Mouse (Mus musculus): ENCODE results near the gene Odf4.
"Not testable (repeated sequence)": the region's sequence is repeated elsewhere in the genome, so short reads cannot be mapped to it uniquely, and the experiment has no call there.

Gene Odf4

DNA sequence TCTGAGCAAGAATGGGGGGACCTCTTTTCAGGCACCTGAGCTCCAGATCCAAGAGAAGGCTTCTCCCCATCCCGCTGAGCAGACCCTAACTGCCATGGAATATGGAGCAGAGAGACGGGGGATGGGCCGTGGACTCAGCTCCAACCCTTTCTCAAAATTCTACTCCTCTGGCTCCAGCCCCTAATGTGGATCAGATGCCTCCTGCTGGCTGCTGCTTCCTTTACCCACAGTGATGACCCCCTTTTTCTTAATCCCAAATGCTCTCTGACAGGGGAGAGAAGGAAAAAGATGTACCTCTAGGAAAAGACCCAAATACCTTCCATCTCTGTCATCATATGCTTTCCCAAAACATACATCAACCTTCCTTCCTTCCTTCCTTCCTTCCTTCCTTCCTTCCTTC lies at the start of gene Odf4:
TSS of gene Odf4 (minus strand) at position 101 of the 400 bp plus-strand sequence.
- no peak for DNase-seq

DNA sequence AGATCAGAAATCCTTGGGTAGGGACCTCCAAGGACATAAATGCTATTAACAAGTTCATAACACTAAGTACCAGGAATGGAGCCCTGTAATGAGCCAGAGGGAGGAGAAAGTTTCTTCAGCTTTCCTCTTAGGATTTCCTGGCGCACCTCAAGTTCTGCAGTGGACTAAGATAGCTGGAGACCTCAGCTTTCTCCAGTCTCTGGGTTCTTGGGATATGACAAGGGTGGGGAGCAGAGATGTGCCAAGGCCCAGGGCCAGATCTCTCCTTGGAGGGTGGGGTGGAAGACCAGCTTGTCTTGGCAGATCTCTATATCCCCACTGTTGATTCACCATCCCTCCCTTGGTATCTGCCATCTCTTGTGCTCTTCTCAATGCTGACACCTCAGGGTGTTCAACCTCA lies 48.7 kb upstream of the Odf4 start:
- no peak for DNase-seq

DNA sequence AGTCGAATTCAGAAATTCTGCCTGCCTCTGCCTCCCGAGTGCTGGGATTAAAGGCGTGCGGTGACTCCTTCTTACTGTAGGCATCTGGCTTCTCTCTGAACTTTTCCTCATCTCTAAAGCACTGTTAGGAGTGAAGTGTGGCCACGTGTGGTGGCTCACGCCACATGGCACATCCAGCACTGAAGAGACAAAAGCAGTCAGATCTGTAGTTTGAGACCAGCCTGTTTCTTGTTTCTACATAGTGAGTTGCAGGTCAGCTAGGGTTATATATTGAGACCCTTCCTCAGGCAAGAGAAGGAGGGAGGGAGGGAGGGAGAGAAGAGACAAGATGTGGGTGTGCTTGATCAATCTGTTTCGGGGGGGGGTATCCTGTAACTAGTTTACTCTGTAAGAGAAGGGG lies 48.2 kb upstream of the Odf4 start, which contains the start of gene Rangrf:
TSS of gene Rangrf (minus strand) at position 101 of the 400 bp plus-strand sequence.
- no peak for DNase-seq

DNA sequence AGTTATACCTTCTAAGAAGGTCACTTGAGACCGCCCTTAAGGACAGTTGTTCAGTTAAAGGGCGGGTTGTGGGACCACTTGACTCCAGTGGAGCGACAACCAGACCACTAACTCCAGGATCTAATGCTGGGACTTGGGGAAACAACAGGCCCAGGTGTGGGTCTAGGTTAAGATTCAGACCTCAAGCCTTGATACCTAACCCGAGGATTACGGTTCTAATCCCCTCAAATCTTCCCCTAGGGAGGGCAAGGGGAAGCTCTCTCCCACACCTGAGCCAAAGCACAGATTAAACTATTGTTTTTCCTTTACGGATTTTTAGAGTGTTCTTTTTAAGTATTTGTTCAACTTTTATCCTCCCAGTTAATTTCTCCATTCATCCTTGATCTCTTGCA lies 47.2 kb upstream of the Odf4 start:
- no peak for DNase-seq

DNA sequence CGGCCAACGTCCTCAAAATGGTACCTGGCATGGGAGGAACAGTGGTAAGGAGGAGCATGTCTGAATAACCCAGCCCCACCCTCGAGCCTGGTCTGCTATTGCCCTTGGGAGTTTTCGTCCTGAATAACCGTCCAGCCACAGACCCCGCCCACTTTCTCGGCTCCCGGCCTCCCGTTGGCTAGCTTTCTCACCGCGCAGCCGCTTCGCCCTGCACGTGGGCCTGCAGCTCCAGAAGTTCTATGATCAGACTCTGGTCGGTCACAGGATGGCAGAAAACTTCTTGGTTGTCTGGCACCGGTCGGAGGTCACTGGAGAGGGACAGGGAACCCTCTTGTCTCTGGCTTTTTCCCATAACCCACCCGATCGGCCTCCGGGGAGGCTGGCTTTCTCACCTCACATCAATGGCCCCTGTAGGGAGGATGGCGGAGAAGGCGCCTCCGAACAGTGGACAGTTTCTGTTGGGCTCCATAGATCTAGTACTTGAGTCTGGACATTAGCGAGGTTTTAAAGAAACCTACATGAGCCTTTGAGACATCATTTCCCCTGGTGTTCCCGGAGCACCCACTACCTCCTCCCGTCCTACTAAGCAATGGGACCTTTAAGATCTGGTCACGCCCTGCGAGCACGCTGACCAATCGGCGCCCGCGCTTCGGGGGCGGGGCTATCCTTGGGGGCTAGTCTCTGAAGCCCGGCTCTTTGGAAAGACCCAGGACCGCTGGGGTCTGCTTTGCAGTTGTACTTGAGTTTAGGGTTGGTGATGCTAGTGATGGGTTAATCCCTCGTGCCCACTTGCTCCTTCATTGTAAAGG lies 46.6 kb upstream of the Odf4 start:
- peak; percentile 89 for DNase-seq

DNA sequence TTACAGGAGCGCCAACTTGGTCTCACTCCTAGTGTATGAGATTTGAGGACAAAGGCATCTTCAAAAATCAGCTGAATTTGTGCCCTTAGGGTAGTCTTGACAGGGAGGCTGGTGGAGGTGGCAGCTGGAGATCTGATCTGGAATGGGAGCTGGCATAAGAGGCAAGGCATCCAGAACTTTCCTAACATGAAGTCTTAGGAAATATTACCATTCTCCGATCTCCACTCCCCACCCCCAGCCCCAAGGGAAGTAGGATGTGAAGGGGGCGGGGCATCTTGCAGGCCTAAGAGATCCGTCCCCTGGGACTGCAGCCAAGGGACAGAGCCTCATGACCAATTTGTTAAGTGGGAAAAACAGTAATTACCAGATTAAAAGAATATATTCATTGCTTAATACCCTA lies 43.4 kb upstream of the Odf4 start:
- peak; percentile 63 for DNase-seq

DNA sequence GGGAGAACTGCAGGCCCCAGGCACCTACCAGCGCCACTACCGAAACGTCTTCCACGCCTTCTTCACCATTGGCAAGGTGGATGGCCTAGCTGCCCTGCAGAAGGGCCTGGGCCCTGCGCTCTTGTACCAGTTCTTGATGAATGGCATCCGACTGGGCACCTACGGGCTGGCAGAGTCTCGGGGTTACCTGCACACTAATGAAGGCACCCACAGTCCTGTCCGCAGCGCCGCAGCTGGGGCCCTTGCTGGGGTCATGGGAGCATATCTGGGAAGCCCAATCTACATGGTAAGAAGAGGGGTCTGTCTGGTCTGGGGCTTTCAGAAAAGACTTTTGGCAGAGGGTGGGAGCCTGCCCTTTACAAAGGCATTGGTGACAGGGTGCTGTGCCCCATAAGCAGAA lies 41.9 kb upstream of the Odf4 start:
- no peak for DNase-seq

DNA sequence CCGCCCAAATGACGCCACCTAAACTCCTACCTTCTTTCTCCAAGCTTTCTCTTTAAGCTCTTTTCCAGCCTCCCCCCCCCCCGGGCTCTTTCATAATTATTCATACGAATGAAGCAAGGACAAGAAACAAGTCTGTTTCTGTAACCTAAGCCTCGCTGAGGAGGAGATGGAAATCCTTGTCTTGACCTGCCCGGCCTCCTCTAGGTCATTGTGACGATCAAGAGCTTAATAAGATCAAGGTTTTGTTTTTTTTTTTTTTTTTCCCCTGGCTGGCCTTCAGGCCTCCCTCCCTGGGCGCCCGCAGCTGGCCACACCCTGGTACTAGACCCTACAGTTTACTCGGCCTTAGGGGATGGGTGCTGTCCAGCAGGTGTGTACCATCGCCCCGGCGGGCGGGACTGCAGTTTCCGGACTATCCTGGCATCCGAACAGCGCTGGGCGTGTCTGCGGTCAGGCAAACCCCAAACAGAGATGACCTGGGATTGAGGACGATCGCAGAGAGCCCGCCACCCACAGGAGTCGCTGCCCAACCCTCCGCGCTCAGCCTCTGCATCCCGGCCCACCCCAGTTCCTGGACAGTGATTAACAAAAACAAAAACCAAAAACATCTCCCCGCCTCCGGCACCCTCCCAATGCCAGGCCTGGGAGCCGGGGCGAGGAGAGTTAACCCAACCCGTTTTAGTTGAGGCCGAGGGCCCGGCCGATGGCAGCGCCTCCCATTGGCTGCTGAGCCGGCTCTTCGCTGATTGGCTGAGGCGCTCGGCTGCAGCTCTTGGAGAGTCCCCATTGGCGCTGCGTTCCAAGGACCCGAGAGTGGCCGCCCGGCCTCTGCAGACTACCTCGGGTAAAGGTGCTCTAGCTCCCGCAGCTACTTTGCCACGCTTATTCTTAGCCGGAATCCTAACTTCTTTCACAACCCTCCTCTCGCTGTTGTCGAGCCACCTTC lies 40.7 kb upstream of the Odf4 start, which contains the start of gene Slc25a35:
TSS of gene Slc25a35 (plus strand) at position 795 of the 946 bp plus-strand sequence.
- DNase-seq: peak; percentile 94

DNA sequence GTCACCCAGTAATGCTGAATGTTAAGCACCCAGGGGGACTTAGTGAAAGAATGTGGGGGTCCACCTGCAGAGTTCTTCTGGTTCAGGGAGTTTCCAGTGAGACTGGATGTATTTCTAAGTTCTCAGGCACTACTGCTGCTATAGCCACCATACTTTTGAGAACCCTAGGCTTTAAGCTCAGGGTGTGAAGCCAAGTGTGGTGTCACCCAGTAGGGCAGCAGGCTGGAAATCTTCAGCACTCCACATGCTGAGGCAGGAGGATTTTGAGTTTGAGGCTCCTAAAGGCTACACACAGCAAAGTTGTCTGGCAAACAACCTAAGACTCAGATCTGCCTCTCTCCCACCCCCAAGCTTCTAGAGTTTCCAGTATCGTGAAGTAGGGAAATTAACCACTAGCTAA lies 39.7 kb upstream of the Odf4 start:
- no peak for DNase-seq

DNA sequence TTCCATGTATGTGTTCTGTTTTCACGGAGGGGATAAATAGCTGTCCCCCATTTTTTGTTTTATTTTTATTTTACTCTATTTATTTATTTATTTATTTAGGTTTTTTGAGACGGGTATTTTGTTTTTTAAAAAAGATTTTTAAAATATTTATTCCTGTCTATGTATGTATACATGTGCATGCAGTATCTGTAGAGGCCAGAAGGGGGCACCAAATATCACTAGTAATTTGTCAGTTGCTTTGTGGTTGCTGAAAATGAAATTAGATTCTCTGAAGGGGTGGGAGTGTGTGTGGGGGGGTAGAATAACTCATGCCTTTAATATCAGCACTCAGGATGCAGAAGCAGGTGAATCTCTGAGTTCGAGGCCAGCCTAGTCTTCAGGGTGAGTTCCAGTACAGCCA lies 39.0 kb upstream of the Odf4 start:
- no peak for DNase-seq

DNA sequence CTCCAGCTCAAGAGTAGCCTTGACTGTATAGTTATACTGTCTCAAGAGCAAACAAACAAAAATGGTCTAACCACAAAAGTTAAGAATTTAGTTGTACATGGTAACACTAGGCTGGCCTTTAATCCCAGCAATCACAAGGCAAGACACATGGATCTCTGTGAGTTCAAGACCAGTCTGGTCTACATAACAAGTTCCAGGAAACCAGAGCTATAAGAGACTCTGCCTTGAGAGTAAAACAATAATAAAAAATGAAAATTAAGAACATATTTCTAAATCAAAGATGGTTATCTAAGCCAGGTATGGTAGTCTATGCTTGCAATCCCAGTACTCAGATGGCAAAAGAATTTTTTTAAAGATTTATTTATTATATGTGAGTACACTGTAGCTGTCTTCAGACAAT lies 38.2 kb upstream of the Odf4 start:
- no peak for DNase-seq

DNA sequence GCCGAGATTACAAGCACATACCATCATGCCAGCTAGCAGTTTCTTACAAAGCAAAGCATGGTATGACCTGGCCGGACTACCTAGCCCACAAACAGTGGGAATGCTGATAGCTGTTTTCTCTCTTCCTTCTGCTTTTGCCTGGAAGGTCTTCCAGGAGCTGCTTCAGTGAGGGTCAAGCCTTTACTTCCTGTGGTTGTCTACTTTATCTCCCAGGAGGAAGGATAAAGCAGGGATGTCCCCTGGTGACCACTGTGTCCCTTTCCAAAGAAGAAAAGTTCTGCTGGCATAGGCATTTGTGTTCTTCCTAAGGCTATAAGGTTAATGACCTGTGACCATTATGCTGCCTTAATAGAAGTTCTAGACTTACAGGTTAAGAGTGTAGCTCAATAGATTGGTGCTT lies 36.5 kb upstream of the Odf4 start:
- no peak for DNase-seq

DNA sequence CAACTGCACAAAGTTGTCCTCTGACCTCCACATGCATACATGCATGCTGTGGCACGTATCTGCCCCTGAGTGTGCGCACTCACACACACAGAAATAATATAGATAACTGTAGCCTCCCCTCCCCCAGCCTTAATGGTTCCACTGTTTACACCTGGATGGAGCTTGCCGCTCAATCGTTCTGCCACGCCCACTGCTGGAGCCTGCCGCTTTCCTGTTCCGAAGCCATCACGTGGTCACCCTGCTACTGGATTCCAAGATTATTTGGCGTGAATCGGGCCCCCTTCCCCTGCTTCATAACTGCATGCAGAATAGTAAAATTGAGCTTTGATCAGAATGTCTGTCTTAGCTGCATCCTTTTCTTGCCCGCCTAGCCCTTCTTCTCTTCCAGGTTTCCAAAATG lies 35.3 kb upstream of the Odf4 start:
- DNase-seq: not testable (repeated sequence)

DNA sequence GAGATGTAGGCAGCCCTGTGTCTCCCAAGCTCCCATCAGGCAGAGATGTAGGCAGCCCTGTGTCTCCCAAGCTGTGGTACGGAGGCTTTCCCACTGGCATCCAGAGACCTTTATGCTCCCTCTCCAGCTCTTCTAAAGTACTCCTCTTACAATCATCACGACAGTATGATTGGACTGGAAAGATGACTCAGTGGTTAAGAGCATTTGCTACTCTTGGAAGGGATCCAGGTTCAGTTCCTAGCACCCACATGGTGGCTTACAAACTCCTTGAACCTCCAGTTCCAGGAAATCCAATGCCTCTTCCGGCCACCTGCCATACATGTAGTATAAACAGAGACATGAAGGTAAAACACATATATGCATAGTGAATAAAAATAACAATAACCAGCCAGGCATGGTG lies 34.7 kb upstream of the Odf4 start:
- no peak for DNase-seq

DNA sequence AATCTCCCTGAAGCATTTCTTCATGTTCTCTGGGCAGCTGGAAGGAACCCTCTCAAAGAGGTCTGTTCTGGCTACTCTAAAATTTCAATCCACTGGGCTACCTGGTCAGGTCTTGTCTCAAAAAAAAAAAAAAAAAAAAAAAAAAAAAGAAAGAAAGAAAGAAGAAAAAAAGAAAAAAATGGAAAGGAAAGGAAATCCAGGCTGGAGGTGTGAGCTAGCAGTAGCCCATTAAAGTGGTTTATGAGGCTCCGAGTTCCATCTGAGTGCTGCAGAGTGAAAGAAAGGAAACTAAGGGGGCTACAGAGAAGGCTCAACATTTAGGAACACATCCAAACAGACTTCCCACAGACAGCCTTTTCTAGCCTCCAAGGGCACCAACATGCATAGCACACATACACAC lies 31.1 kb upstream of the Odf4 start:
- DNase-seq: no peak

DNA sequence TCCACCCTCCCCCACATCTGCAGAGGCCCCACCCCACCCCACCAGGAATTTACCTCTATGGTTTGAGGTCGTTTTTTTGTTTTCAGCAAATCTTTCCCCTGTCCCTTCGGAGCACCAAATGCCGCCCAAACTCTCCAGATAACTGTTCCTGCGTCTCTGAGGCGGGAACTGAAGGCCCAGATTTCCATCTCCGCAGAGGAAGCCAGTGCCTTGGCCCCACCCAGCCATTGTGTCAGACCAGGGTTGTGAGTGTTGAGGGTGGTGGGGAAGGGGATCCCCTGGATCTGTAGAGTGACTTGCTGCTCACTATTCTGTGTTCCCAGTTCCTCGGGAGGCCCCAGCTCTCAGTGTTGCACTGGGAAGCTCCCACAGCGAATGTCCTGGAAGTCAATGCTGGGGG lies 30.4 kb upstream of the Odf4 start, which contains the start of gene Arhgef15:
TSS of gene Arhgef15 (minus strand) at position 173 of the 400 bp plus-strand sequence.
- DNase-seq: no peak

DNA sequence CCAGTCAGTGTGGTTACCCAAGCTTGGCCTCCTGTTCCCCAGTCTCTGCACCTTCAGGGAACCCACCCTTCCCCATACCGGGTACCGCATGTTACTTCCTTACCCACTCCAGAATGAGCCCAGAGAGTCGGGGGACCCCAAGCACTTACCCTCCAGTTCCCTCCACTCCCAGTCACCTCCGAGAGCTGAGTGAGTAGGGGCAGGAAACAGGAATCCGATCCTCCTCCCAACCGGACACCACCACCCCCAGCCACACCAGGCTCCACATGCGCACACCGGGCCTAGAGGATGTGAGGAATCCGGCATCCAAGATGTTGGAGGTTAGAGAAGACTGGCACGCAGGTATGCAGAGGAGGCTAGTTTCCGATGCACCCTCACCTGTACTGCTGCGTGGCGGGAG lies 29.8 kb upstream of the Odf4 start:
- no peak for DNase-seq

DNA sequence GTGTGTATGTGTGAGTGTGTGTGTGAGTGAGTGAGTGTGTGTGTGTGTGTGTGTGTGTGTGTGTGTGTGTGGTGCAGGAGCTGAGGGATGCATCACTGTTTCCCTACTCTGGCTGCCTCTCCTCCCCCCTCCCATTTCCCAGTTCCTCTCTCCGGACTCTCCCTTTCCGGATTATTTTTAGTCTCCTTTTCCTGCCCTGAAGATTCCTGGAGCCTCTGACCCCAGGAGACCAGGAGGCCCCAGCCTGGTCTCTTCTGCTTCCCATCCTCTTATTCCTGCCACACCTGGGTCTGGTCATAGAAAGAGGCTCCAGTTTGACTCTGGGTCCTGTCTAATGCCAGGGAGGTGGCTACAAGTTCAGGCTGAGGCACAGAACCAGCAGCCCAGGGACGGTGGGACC lies 29.2 kb upstream of the Odf4 start:
- DNase-seq: peak; percentile 52

DNA sequence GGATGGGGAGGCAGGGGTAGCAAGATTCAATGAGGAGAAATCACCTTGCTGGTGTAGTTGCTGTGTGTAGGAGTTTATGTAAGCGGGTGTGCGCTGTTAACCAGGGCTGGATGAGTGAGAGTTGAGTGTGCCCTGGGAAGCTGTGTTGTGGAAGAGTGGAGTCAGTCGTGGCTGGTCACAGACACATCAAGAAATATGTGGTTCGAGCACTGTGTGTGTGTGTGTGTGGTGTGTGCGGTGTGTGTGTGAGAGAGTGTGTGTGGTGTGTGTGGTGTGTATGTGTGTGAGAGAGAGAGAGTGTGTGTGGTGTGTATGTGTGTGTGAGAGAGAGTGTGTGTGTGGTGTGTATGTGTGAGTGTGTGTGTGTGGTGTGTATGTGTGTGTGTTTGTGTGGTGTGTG lies 28.6 kb upstream of the Odf4 start:
- DNase-seq: no peak

DNA sequence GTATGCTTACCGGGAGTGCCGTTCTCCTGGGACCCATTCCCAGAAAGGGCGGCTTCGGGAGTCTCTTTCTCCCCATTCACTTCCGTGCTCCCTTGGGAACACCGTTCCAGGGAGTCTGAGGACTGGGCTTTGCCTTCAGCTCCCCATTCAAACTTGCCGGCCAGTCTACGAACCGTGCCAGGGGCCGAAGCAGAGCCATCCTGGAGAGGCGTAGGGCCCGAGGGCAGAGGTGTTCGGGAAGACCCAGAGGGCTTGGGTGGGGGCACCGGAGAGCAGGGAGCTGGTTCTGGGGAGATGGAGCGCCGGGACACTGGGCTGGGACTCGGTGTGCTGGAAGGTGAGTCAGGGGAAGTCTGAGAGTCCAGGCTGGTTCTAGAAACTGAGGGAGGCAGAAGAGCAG lies 27.5 kb upstream of the Odf4 start:
- DNase-seq: no peak

DNA sequence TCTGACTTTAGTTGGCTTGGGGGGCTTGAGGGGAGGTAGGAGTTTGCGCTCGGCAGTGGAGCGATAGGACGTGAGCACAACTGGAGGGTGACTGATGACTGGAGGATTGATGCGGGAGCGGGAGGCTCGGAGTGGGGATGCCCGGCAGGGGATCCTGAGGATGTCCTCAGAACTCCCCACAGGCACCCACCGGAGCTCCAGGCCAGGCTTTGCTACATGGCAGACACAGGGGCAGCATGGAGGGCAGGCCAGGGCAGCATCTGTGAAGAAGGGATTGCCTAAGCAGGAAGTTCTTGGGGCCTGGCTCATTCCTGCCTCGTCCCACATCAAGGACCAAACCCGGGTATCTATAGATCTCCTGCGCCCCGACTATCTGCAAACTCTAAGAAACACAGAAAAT lies 27.0 kb upstream of the Odf4 start:
- no peak for DNase-seq

DNA sequence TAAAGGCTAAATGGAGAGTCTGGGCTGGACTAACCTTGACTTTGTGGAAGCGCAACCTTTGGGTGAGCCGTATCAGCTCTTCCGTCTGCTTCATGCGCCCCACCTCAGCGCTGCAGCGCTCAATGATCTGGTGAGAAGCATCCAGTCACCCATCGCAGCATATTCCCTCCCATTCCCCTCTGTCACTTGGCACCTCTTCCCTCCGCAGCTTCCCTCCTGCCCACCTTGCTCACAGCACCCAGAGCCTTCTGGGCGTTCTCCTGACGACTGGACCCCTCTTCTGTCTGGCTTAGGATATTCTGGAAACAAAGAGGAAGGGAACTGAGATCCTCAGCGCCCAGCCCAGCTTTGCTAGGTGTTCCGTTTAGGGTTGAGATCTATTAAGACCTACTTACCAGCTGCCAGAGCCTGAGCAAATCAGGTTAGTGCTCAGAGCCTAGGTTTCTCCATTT lies 20.7 kb upstream of the Odf4 start:
- no peak for DNase-seq

DNA sequence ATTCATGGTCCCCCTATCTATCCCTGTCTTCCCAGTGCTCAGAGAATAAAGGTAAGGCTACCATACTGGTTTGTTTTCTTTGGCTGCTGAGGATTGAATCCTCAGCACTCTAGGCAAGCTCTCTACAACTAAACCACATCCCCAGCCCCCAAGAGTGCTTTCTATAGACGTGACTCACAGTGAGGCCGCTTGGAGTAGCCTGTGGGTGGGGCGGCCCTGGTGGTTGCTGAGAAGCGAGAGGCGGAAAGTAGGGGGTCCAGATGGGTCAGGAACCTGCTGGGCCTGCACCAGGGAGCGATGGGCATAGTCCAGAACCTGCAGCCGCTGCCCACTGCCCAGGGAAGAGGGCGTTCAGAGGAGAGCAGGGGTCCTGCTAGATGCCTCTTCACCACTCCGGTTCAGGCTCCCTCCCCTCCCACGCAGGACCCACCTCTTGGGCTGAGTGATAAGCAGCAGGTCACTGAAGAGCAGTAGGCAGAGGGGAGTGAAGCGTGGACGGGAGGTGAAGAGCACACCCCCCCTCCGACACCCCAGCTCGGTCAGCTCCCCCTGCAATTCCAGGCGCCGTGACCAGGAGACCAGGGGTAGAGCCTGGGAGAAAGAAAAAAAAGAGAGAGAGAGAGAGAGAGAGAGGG lies 20.0 kb upstream of the Odf4 start:
- DNase-seq: no peak

Data from kidney, adult 11 months (tissue).